Mouse (Mus musculus): ENCODE measurements around the gene P3h3.
"Not testable (repeated sequence)": the region's sequence is repeated elsewhere in the genome, so short reads cannot be mapped to it uniquely, and the experiment has no call there.

The P3h3 gene

GRCm38 (mm10) chr6:124808358-124809012 lies 49.1 kb downstream of the P3h3 start, which contains the start of gene Spsb2:
TSS of gene Spsb2 (plus strand) at chr6:124808661.
- DNase-seq: peak; percentile 50

- DNase-seq: no peak
Measured at GRCm38 (mm10) chr6:124807986-124808357, 49.6 kb downstream of the P3h3 start.

GRCm38 (mm10) chr6:124807366-124807765 lies 50.2 kb downstream of the P3h3 start:
- DNase-seq: no peak

GRCm38 (mm10) chr6:124806446-124807140 lies 51.0 kb downstream of the P3h3 start:
- DNase-seq: no peak

- peak; percentile 86 for DNase-seq
Measured at GRCm38 (mm10) chr6:124805341-124806321, 51.9 kb downstream of the P3h3 start.

- no peak for DNase-seq
Measured at GRCm38 (mm10) chr6:124804341-124804740, 53.2 kb downstream of the P3h3 start.

GRCm38 (mm10) chr6:124803691-124804090 lies 53.9 kb downstream of the P3h3 start:
- DNase-seq: not testable (repeated sequence)

- DNase-seq: no peak
Measured at GRCm38 (mm10) chr6:124803061-124803460, 54.5 kb downstream of the P3h3 start.

- DNase-seq: not testable (repeated sequence)
Measured at GRCm38 (mm10) chr6:124802400-124802799, 55.2 kb downstream of the P3h3 start.

- DNase-seq: no peak
Measured at GRCm38 (mm10) chr6:124796200-124796599, 61.4 kb downstream of the P3h3 start.

GRCm38 (mm10) chr6:124795781-124796180 lies 61.8 kb downstream of the P3h3 start:
- no peak for DNase-seq

- DNase-seq: no peak
Measured at GRCm38 (mm10) chr6:124791911-124792310, 65.6 kb downstream of the P3h3 start.

Measured in thymus, postnatal 4 days (tissue).